ENCODE assay signal across 7 mouse cellular contexts in genomic region chr14:47418666-47418991, GRCm38 (mm10). TPM values are rescaled to one million over a fixed set of nuclear protein-coding genes. Genes with fewer than 3 reads are reported as not detected.
DNase-seq lines count a peak whose midpoint lies in the region; ATAC-seq and TF ChIP-seq lines count a peak whose summit lies in the region.

No protein-coding gene starts in this region.

- no peaks in the 10 kb centered on the region for H3K27me3 ChIP-seq in lung, embryonic 16.5 days (ENCODE audit: control insufficient read depth, insufficient read depth, low read depth, low read length)
- peaks cover 2% of the 10 kb centered on the region; the same call in 1 of the 2 replicates for H3K27me3 ChIP-seq in erythroblast, embryonic 14.5 days (ENCODE audit: control insufficient read depth)
- no peaks in the 10 kb centered on the region for H3K27me3 ChIP-seq in limb, embryonic 10.5 days (ENCODE audit: low read depth, poor library complexity, severe bottlenecking)
- H3K27me3 ChIP-seq in small intestine, adult 2 months (ENCODE audit: control insufficient read depth, insufficient read depth, low read length): no peaks in the 10 kb centered on the region

- peaks cover 18% of the 10 kb centered on the region for H3K36me3 ChIP-seq in lung, embryonic 16.5 days (ENCODE audit: control insufficient read depth, insufficient read depth, low read length)
- H3K36me3 ChIP-seq in erythroblast, embryonic 14.5 days (ENCODE audit: control insufficient read depth): peaks cover 39% of the 10 kb centered on the region
- H3K36me3 ChIP-seq in limb, embryonic 10.5 days: peaks cover 29% of the 10 kb centered on the region
- peaks cover 4% of the 10 kb centered on the region for H3K36me3 ChIP-seq in small intestine, adult 2 months (ENCODE audit: control insufficient read depth, insufficient read depth, low read length)

- H3K27ac ChIP-seq in lung, embryonic 16.5 days (ENCODE audit: low read length): peak overlapping the region; percentile 67
- peak overlapping the region; percentile 92 for H3K27ac ChIP-seq in limb, embryonic 10.5 days
- H3K27ac ChIP-seq in small intestine, adult 2 months (ENCODE audit: insufficient read depth, low read depth, low read length): no peak overlapping the region

- H3K9me3 ChIP-seq in lung, embryonic 16.5 days (ENCODE audit: control insufficient read depth, low read length): no peaks in the 10 kb centered on the region
- H3K9me3 ChIP-seq in erythroblast, embryonic 14.5 days (ENCODE audit: control insufficient read depth, low read length): no peaks in the 10 kb centered on the region
- no peaks in the 10 kb centered on the region for H3K9me3 ChIP-seq in limb, embryonic 10.5 days (replicated peaks)

- peak; percentile 35 for ATAC-seq in lung, embryonic 16.5 days (ENCODE audit: low read depth)
- no peak for ATAC-seq in megakaryocyte progenitor cell, adult 5-6 weeks (replicated peaks; ENCODE audit: poor library complexity)

- H3K4me3 ChIP-seq in lung, embryonic 16.5 days (ENCODE audit: low read length): peak overlapping the region; percentile 76
- H3K4me3 ChIP-seq in erythroblast, embryonic 14.5 days (replicated peaks): peak overlapping the region; percentile 92
- H3K4me3 ChIP-seq in limb, embryonic 10.5 days: peak overlapping the region; percentile 79
- peak overlapping the region; percentile 78 for H3K4me3 ChIP-seq in small intestine, adult 2 months (ENCODE audit: low read depth, low read length)

- H3K9ac ChIP-seq in lung, embryonic 16.5 days (ENCODE audit: low read length): peak overlapping the region; percentile 62

- H3K4me1 ChIP-seq in lung, embryonic 16.5 days (replicated peaks; ENCODE audit: control insufficient read depth, insufficient read depth, low read length): peaks cover 13% of the 10 kb centered on the region
- peaks cover 44% of the 10 kb centered on the region for H3K4me1 ChIP-seq in erythroblast, embryonic 14.5 days (ENCODE audit: control insufficient read depth)
- peaks cover 21% of the 10 kb centered on the region for H3K4me1 ChIP-seq in limb, embryonic 10.5 days
- peaks cover 3% of the 10 kb centered on the region; the same call in 1 of the 2 replicates for H3K4me1 ChIP-seq in small intestine, adult 2 months (ENCODE audit: control insufficient read depth, insufficient read depth, insufficient read length, low read length)

- no peak for TF ChIP-seq CTCF in small intestine, adult 2 months (IDR thresholded peaks at IDR 0.05; ENCODE audit: extremely low read depth, insufficient read length, insufficient replicate concordance, low read depth, low read length)

- peak overlapping the region; percentile 79 for H3K4me2 ChIP-seq in lung, embryonic 16.5 days (ENCODE audit: low read depth, low read length)

- whole genome bisulfite sequencing in lung, embryonic 16.5 days: 20% methylated on average over 5 of the region's 5 CpGs
- 52% methylated on average over 5 of the region's 5 CpGs for WGBS in limb, embryonic 10.5 days
- 22% methylated on average over 5 of the region's 5 CpGs for WGBS in small intestine, adult 2 months

- no peak for DNase-seq in lung, postnatal 36 days
- DNase-seq in limb, embryonic 10.5 days (ENCODE audit: low spot score): no peak
- DNase-seq in urinary bladder, adult 18-20 months (ENCODE audit: low spot score in 2 of 2): no peak

- TF ChIP-seq POLR2A in small intestine, adult 2 months (IDR thresholded peaks at IDR 0.05; ENCODE audit: low read depth, low read length): no peak

RNA-seq across cellular contexts. Expression of gene Dlgap5, which starts 0.4 kb away (rescaled TPM):
- polyA plus RNA-seq in lung, embryonic 16.5 days (2015; fragmentation: Nextera tagmentation; extraction: Ambion mirVana): 44.2 and 49.7 TPM in 2 replicates
- 2.1 and 4.9 TPM in 2 replicates for polyA plus RNA-seq in erythroblast, embryonic 14.5 days (2012)
- polyA plus RNA-seq in limb, embryonic 10.5 days (2016; fragmentation: Nextera tagmentation; extraction: Ambion mirVana): 80.6 and 83.3 TPM in 2 replicates
- 0.42 and 2.5 TPM in 2 replicates for polyA plus RNA-seq in small intestine, adult 2 months (2012; rRNA removed)
- 44.2 and 53.5 TPM in 2 replicates for total RNA-seq in megakaryocyte progenitor cell, adult 5-6 weeks (2015)
- 75.3 and 77.0 TPM in 2 replicates for total RNA-seq in megakaryocyte progenitor cell, adult 5-6 weeks (2017)

RNA-seq across cellular contexts. Expression of gene Fbxo34, which starts 31.6 kb away (rescaled TPM):
- polyA plus RNA-seq in lung, embryonic 16.5 days (2015; fragmentation: Nextera tagmentation; extraction: Ambion mirVana): 21.3 and 22.3 TPM in 2 replicates
- 5.5 and 7.0 TPM in 2 replicates for polyA plus RNA-seq in erythroblast, embryonic 14.5 days (2012)
- polyA plus RNA-seq in limb, embryonic 10.5 days (2016; fragmentation: Nextera tagmentation; extraction: Ambion mirVana): 19.6 and 25.2 TPM in 2 replicates
- 11.7 and 33.1 TPM in 2 replicates for polyA plus RNA-seq in small intestine, adult 2 months (2012; rRNA removed)
- total RNA-seq in megakaryocyte progenitor cell, adult 5-6 weeks (2015): 11.0 and 11.4 TPM in 2 replicates
- 16.1 and 22.6 TPM in 2 replicates for total RNA-seq in megakaryocyte progenitor cell, adult 5-6 weeks (2017)

RNA-seq across cellular contexts. Expression of gene Lgals3, which starts 51.1 kb away (rescaled TPM):
- 67.9 and 98.7 TPM in 2 replicates for polyA plus RNA-seq in lung, embryonic 16.5 days (2015; fragmentation: Nextera tagmentation; extraction: Ambion mirVana)
- 1.9 and 3.3 TPM in 2 replicates for polyA plus RNA-seq in erythroblast, embryonic 14.5 days (2012)
- 0.46 and 0.49 TPM in 2 replicates for polyA plus RNA-seq in limb, embryonic 10.5 days (2016; fragmentation: Nextera tagmentation; extraction: Ambion mirVana)
- 379 and 1,527 TPM in 2 replicates for polyA plus RNA-seq in small intestine, adult 2 months (2012; rRNA removed)
- total RNA-seq in megakaryocyte progenitor cell, adult 5-6 weeks (2015): 26.1 and 43.8 TPM in 2 replicates
- 4.8 and 12.0 TPM in 2 replicates for total RNA-seq in megakaryocyte progenitor cell, adult 5-6 weeks (2017)

Comparison
In these comparisons a context has a peak if more than half of its experiments do, and no peak if none do; other contexts are left out.
1. RNA of gene Lgals3, which starts 51.1 kb away (polyA plus RNA-seq): 379 to 1,527 TPM in small intestine, adult 2 months and 67.9 to 98.7 TPM in lung, embryonic 16.5 days; 1.9 to 3.3 TPM in erythroblast, embryonic 14.5 days and 0.46 to 0.49 TPM in limb, embryonic 10.5 days; every median in the first group is over 10 times any median in the second.
2. Peak in every context shown above with its lines, with median percentiles within 50 percentile points of each other: H3K4me3 ChIP-seq.